Mouse (Mus musculus): Measurements from ENCODE around the gene Sh3kbp1. TPM values are rescaled to one million over a fixed set of nuclear protein-coding genes. Genes with fewer than 3 reads are reported as not detected.
A peak's percentile ranks its signal among the peaks of the same experiment; 100 is the strongest.

Sh3kbp1 gene
- polyA plus RNA-seq, 2 experiments = 4.0 to 9.9 TPM

GRCm38 (mm10) chrX:159751834-159752233 is 124.8 kb downstream of the Sh3kbp1 start:
- Histone ChIP-seq H3K9ac (replicated peaks) (no peak overlapping the region), H3K4me2 (ENCODE audit: low read depth) (no peak overlapping the region), H3K27me3 (ENCODE audit: control insufficient read depth, insufficient read depth, low read length) (no peaks in the 10 kb centered on the region), H3K4me1 (replicated peaks; ENCODE audit: control insufficient read depth in 2 of 2, insufficient read depth in 2 of 2, low read length in 1 of 2) (peaks cover 3 to 4% of the 10 kb centered on the region in 2 experiments; a peak in 3 of 4 replicates), H3K27ac (no peak overlapping the region), H3K9me3 (ENCODE audit: control insufficient read depth, low read length) (no peaks in the 10 kb centered on the region), H3K36me3 (replicated peaks; ENCODE audit: control insufficient read depth, insufficient read depth, low read depth) (no peaks in the 10 kb centered on the region), H3K4me3 (ENCODE audit: insufficient read depth in 1 of 2, low read depth in 2 of 2, low read length in 2 of 2) (no peak overlapping the region)
- DNase-seq (ENCODE audit: low read depth in 3 of 3, low spot score in 3 of 3) (no peak), ATAC-seq (ENCODE audit: insufficient read depth) (no peak)
- 75% methylated on average over 1 of the region's 1 CpGs for WGBS (ENCODE audit: insufficient replicate concordance)
- no peak for TF ChIP-seq EP300 (IDR thresholded peaks at IDR 0.05; ENCODE audit: low read depth)
- TF ChIP-seq CTCF (IDR thresholded peaks at IDR 0.05; ENCODE audit: low read depth) = peak; percentile 58

GRCm38 (mm10) chrX:159756261-159756660 is 129.2 kb downstream of the Sh3kbp1 start:
- H3K36me3 ChIP-seq (replicated peaks; ENCODE audit: control insufficient read depth, insufficient read depth, low read depth) = no peaks in the 10 kb centered on the region

GRCm38 (mm10) chrX:159756901-159757821 is 130.1 kb downstream of the Sh3kbp1 start:
- Histone ChIP-seq H3K4me1 (replicated peaks; ENCODE audit: control insufficient read depth in 2 of 2, insufficient read depth in 2 of 2, low read length in 1 of 2) (peaks cover 9 to 15% of the 10 kb centered on the region in 2 experiments; a peak in 3 of 4 replicates), H3K27ac (peak overlapping the region; percentile 51; the same call in 1 of the 2 replicates), H3K27me3 (ENCODE audit: control insufficient read depth, insufficient read depth, low read length) (no peaks in the 10 kb centered on the region), H3K36me3 (replicated peaks; ENCODE audit: control insufficient read depth, insufficient read depth, low read depth) (no peaks in the 10 kb centered on the region), H3K4me2 (ENCODE audit: low read depth) (peak overlapping the region; percentile 44), H3K4me3 (ENCODE audit: insufficient read depth in 1 of 2, low read depth in 2 of 2, low read length in 2 of 2) (no peak overlapping the region), H3K9me3 (ENCODE audit: control insufficient read depth, low read length) (no peaks in the 10 kb centered on the region), H3K9ac (replicated peaks) (no peak overlapping the region)
- DNase-seq (ENCODE audit: low read depth in 3 of 3, low spot score in 3 of 3) = peak; percentile 28 to 48 (median 35)
- 0 out of 2 replicates have a peak, but pooled peaks have one; percentile 40 for TF ChIP-seq EP300 (IDR thresholded peaks at IDR 0.05; ENCODE audit: low read depth)
- no peak for TF ChIP-seq CTCF (IDR thresholded peaks at IDR 0.05; ENCODE audit: low read depth)
- WGBS (ENCODE audit: insufficient replicate concordance) = 32% methylated on average over 7 of the region's 7 CpGs
- ATAC-seq (ENCODE audit: insufficient read depth) = peak; percentile 98

More at GRCm38 (mm10) chrX:159756261-159756660, 129.2 kb downstream of the Sh3kbp1 start:
- no peaks in the 10 kb centered on the region for H3K27me3 ChIP-seq (ENCODE audit: control insufficient read depth, insufficient read depth, low read length)
- DNase-seq (ENCODE audit: low read depth in 3 of 3, low spot score in 3 of 3) (no peak), ATAC-seq (ENCODE audit: insufficient read depth) (no peak)
- no peak overlapping the region for H3K27ac ChIP-seq
- no peaks in the 10 kb centered on the region for H3K9me3 ChIP-seq (ENCODE audit: control insufficient read depth, low read length)
- H3K4me1 ChIP-seq (replicated peaks; ENCODE audit: control insufficient read depth in 2 of 2, insufficient read depth in 2 of 2, low read length in 1 of 2) = peaks cover 9 to 15% of the 10 kb centered on the region in 2 experiments; a peak in 3 of 4 replicates
- H3K4me3 ChIP-seq (ENCODE audit: insufficient read depth in 1 of 2, low read depth in 2 of 2, low read length in 2 of 2) = no peak overlapping the region
- no peak overlapping the region for H3K9ac ChIP-seq (replicated peaks)
- no peak for TF ChIP-seq EP300 (IDR thresholded peaks at IDR 0.05; ENCODE audit: low read depth)
- TF ChIP-seq CTCF (IDR thresholded peaks at IDR 0.05; ENCODE audit: low read depth) = no peak
- no peak overlapping the region for H3K4me2 ChIP-seq (ENCODE audit: low read depth)

DNA sequence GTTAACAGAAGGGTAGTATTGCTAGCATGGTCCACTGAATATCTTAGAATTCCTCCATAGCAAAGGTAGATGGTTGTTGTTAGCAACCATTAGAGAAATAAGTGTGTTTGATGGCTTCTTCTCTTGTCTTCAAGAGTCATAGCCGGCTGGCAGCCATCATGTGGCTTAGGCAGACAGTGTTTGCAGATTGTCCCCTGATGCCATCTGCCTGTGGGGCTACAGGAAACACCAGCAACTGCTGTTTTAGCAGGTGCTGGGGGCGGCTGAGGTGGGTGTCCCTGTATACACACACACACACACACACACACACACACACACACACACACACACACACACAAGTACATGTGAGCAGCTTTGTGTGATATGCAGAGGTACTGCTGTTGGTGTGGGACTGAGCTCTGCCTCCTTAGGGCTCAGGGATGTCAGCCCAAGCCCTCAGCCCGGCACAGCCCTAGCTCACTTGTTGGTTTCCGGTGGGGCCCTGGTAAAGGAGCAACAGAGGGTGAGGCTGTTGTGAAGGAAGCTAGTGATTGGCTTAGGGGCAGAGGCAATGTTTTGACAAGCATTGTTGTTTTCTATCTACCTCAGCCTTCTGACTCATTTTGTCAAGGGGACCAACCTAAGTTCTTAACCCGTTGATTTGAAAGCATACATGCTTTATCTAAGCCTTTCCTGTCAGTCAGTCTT is 130.9 kb downstream of the Sh3kbp1 start:
- H3K4me2 ChIP-seq (ENCODE audit: low read depth) = peak overlapping the region; percentile 44
- no peaks in the 10 kb centered on the region for H3K36me3 ChIP-seq (replicated peaks; ENCODE audit: control insufficient read depth, insufficient read depth, low read depth)
- DNase-seq (ENCODE audit: low read depth in 3 of 3, low spot score in 3 of 3) (peak in 1 of 3 experiments; percentile 20), ATAC-seq (ENCODE audit: insufficient read depth) (peak; percentile 74)
- 18% methylated on average over 5 of the region's 5 CpGs for WGBS (ENCODE audit: insufficient replicate concordance)
- TF ChIP-seq EP300 (IDR thresholded peaks at IDR 0.05; ENCODE audit: low read depth) = no peak
- TF ChIP-seq CTCF (IDR thresholded peaks at IDR 0.05; ENCODE audit: low read depth) = no peak
- H3K27me3 ChIP-seq (ENCODE audit: control insufficient read depth, insufficient read depth, low read length) = no peaks in the 10 kb centered on the region
- H3K9me3 ChIP-seq (ENCODE audit: control insufficient read depth, low read length) = no peaks in the 10 kb centered on the region
- H3K9ac ChIP-seq (replicated peaks) = peak overlapping the region; percentile 5; the same call in 1 of the 2 replicates
- peak overlapping the region; percentile 51 for H3K27ac ChIP-seq
- H3K4me1 ChIP-seq (replicated peaks; ENCODE audit: control insufficient read depth in 2 of 2, insufficient read depth in 2 of 2, low read length in 1 of 2) = peaks cover 9 to 15% of the 10 kb centered on the region in 2 experiments; a peak in 3 of 4 replicates
- no peak overlapping the region for H3K4me3 ChIP-seq (ENCODE audit: insufficient read depth in 1 of 2, low read depth in 2 of 2, low read length in 2 of 2)

DNA sequence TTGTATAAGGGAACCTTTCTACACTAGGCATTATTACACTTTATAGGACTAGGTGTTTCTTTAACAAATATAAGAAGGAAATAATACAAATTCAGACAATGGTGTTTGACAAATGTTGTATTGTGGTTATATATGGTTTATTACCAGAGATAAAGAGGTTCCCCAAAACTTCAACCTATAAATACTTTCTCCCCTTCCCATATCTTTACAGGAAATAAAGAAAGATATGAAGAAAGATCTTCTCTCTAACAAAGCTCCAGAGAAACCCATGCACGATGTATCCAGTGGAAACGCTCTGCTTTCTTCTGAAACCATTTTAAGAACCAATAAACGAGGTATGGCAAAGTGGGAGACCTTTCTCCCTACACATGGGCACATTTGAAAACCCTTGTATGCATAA is 136.7 kb downstream of the Sh3kbp1 start:
- no peaks in the 10 kb centered on the region for H3K36me3 ChIP-seq (replicated peaks; ENCODE audit: control insufficient read depth, insufficient read depth, low read depth)
- no peak overlapping the region for H3K4me2 ChIP-seq (ENCODE audit: low read depth)
- WGBS (ENCODE audit: insufficient replicate concordance) = 42% methylated on average over 3 of the region's 3 CpGs
- H3K4me3 ChIP-seq (ENCODE audit: insufficient read depth in 1 of 2, low read depth in 2 of 2, low read length in 2 of 2) = no peak overlapping the region
- H3K9ac ChIP-seq (replicated peaks) = no peak overlapping the region
- no peaks in the 10 kb centered on the region for H3K9me3 ChIP-seq (ENCODE audit: control insufficient read depth, low read length)
- ATAC-seq (ENCODE audit: insufficient read depth) (no peak), DNase-seq (ENCODE audit: low read depth in 3 of 3, low spot score in 3 of 3) (no peak)
- H3K27ac ChIP-seq = no peak overlapping the region
- H3K4me1 ChIP-seq (replicated peaks; ENCODE audit: control insufficient read depth in 2 of 2, insufficient read depth in 2 of 2, low read length in 1 of 2) = no peaks in the 10 kb centered on the region
- TF ChIP-seq EP300 (IDR thresholded peaks at IDR 0.05; ENCODE audit: low read depth) (no peak), CTCF (IDR thresholded peaks at IDR 0.05; ENCODE audit: low read depth) (no peak)
- no peaks in the 10 kb centered on the region for H3K27me3 ChIP-seq (ENCODE audit: control insufficient read depth, insufficient read depth, low read length)

All from liver, embryonic 14.5 days (tissue).